Mouse (Mus musculus) T-helper 2 cell (primary cell): Measurements from ENCODE around the gene Grin2b.

Source experiments
- in situ Hi-C: fragments of 300-600 bp; cut with MboI, MseI; formaldehyde crosslinking; loops from one replicate; pipeline ENCODE4 v1.15.1; 2025; ENCODE audit warnings: high pct_unique_total_duplicates

The Grin2b gene

GRCm38 (mm10) chr6:136010290-136011037, 162.8 kb downstream of the Grin2b start:
- in situ Hi-C loops = loop anchor here (25.0 kb wide), 1 partner anchor 1677 kb away; no protein-coding TSS in a partner anchor

GRCm38 (mm10) chr6:136008120-136008519, 165.2 kb downstream of the Grin2b start:
- in situ Hi-C loops = loop anchor here (25.0 kb wide), 1 partner anchor 1679 kb away; no protein-coding TSS in a partner anchor

- in situ Hi-C loops = no loop called here
Observed at GRCm38 (mm10) chr6:135994691-135995090, 178.6 kb downstream of the Grin2b start.

GRCm38 (mm10) chr6:135993897-135994296, 179.4 kb downstream of the Grin2b start:
- in situ Hi-C loops = no loop called here

GRCm38 (mm10) chr6:135993378-135993777, 179.9 kb downstream of the Grin2b start:
- in situ Hi-C loops = no loop called here

- in situ Hi-C loops = no loop called here
Observed at GRCm38 (mm10) chr6:135976106-135976505, 197.2 kb downstream of the Grin2b start.

GRCm38 (mm10) chr6:135972481-135972880, 200.8 kb downstream of the Grin2b start:
- in situ Hi-C loops = loop anchor here (25.0 kb wide), 1 partner anchor 1835 kb away; no protein-coding TSS in a partner anchor

GRCm38 (mm10) chr6:135971481-135971880, 201.8 kb downstream of the Grin2b start:
- in situ Hi-C loops = loop anchor here (25.0 kb wide), 1 partner anchor 1834 kb away; no protein-coding TSS in a partner anchor

- in situ Hi-C loops = loop anchor here (25.0 kb wide), 1 partner anchor 1834 kb away; no protein-coding TSS in a partner anchor
Observed at GRCm38 (mm10) chr6:135970716-135971318, 202.5 kb downstream of the Grin2b start.

GRCm38 (mm10) chr6:135961766-135962165, 211.5 kb downstream of the Grin2b start:
- in situ Hi-C loops = loop anchor here (25.0 kb wide), 1 partner anchor 1824 kb away; no protein-coding TSS in a partner anchor

- in situ Hi-C loops = loop anchor here (25.0 kb wide), 1 partner anchor 1822 kb away; no protein-coding TSS in a partner anchor
Observed at GRCm38 (mm10) chr6:135959629-135960028, 213.7 kb downstream of the Grin2b start.

GRCm38 (mm10) chr6:135951666-135952065, 221.6 kb downstream of the Grin2b start:
- in situ Hi-C loops = loop anchor here (25.0 kb wide), 1 partner anchor 1814 kb away; no protein-coding TSS in a partner anchor

- in situ Hi-C loops = no loop called here
Observed at GRCm38 (mm10) chr6:135945511-135945910, 227.8 kb downstream of the Grin2b start.

- in situ Hi-C loops = no loop called here
Observed at GRCm38 (mm10) chr6:135944358-135944757, 229.0 kb downstream of the Grin2b start.

GRCm38 (mm10) chr6:135943121-135943617, 230.1 kb downstream of the Grin2b start:
- in situ Hi-C loops = no loop called here

GRCm38 (mm10) chr6:135932924-135933323, 240.4 kb downstream of the Grin2b start:
- in situ Hi-C loops = no loop called here

GRCm38 (mm10) chr6:135932400-135932920, 240.9 kb downstream of the Grin2b start:
- in situ Hi-C loops = no loop called here

- in situ Hi-C loops = no loop called here
Observed at GRCm38 (mm10) chr6:135917676-135918075, 255.6 kb downstream of the Grin2b start.

- in situ Hi-C loops = no loop called here
Observed at GRCm38 (mm10) chr6:135914608-135915007, 258.7 kb downstream of the Grin2b start.

- in situ Hi-C loops = no loop called here
Observed at GRCm38 (mm10) chr6:135912114-135912513, 261.2 kb downstream of the Grin2b start.

- in situ Hi-C loops = no loop called here
Observed at GRCm38 (mm10) chr6:135911131-135911530, 262.2 kb downstream of the Grin2b start.
